Mouse (Mus musculus) kidney, postnatal 0 days (tissue): ENCODE results near the gene Gpc2. TPM values are rescaled to one million over a fixed set of nuclear protein-coding genes. Genes with fewer than 3 reads are reported as not detected.
A peak's percentile ranks its signal among the peaks of the same experiment; 100 is the strongest.

Experiments used
- ATAC-seq: fragments of 200-750 bp; cut with Nextera tagmentation; replicated peaks from 2 replicates; pipeline ENCODE4 v1.8.0; 2017; ENCODE audit warnings: low read depth, moderate number of reproducible peaks, moderate TSS enrichment, moderate library complexity; ENCODE audit not compliant: low FRiP score
- DNase-seq: peaks from one replicate; pipeline ENCODE4 v3.0.0-alpha.2; 2016; ENCODE audit warnings: low spot score
- H3K27ac ChIP-seq: fragments of 300-500 bp; sonication (generic); 2 replicates; pipeline ENCODE4 v1.5.1; 2014; ENCODE audit warnings: mild to moderate bottlenecking
- H3K27me3 ChIP-seq: fragments of 300-500 bp; sonication (generic); 2 replicates; pipeline ENCODE4 v1.6.1; 2014; ENCODE audit warnings: low read length, mixed read lengths; ENCODE audit not compliant: insufficient read depth
- H3K36me3 ChIP-seq: fragments of 300-500 bp; sonication (generic); 2 replicates; pipeline ENCODE4 v1.6.1; 2014; ENCODE audit warnings: low read length, mixed read lengths; ENCODE audit not compliant: insufficient read depth
- H3K4me1 ChIP-seq: fragments of 300-500 bp; sonication (generic); replicated peaks from 2 replicates; pipeline ENCODE4 v1.6.1; 2014; ENCODE audit warnings: antibody characterized with exemption, low read length, mixed read lengths; ENCODE audit not compliant: insufficient read depth
- H3K4me2 ChIP-seq: fragments of 300-500 bp; sonication (generic); 2 replicates; pipeline ENCODE4 v1.6.1; 2014; ENCODE audit warnings: mild to moderate bottlenecking, low read length, moderate library complexity, mixed read lengths
- H3K4me3 ChIP-seq: fragments of 300-500 bp; sonication (generic); replicated peaks from 2 replicates; pipeline ENCODE4 v1.5.1; 2014; ENCODE audit warnings: low read depth, low read length
- H3K9ac ChIP-seq: fragments of 300-500 bp; sonication (generic); 2 replicates; pipeline ENCODE4 v1.6.1; 2014; ENCODE audit warnings: low read depth, low read length
- H3K9me3 ChIP-seq: fragments of 300-500 bp; sonication (generic); replicated peaks from 2 replicates; pipeline ENCODE4 v1.6.1; 2016; ENCODE audit warnings: low read length, inconsistent platforms, mixed read lengths
- CTCF ChIP-seq: IDR thresholded peaks from 2 replicates; pipeline ENCODE4 v1.5.1; 2016; ENCODE audit warnings: antibody characterized with exemption, low read depth, mild to moderate bottlenecking, moderate library complexity
- WGBS: fragments of 180-500 bp; shearing (Covaris S2); extraction: QIAGEN DNeasy Blood & Tissue Kit; methylation state at CpG from one replicate; pipeline ENCODE4 v1.1.7; 2014; 5-methylcytosine and 5-hydroxymethylcytosine counted together
- polyA plus RNA-seq: library from polyadenylated mRNA; unstranded; fragments of >200 nt; fragmentation: Nextera tagmentation; extraction: Ambion mirVana; gene quantifications from 2 replicates; pipeline ENCODE4 v1.2.1, GENCODE M21; 2015

Gene Gpc2
- polyA plus RNA-seq, 1 experiment from 2014 or later: 8.1 TPM

DNA sequence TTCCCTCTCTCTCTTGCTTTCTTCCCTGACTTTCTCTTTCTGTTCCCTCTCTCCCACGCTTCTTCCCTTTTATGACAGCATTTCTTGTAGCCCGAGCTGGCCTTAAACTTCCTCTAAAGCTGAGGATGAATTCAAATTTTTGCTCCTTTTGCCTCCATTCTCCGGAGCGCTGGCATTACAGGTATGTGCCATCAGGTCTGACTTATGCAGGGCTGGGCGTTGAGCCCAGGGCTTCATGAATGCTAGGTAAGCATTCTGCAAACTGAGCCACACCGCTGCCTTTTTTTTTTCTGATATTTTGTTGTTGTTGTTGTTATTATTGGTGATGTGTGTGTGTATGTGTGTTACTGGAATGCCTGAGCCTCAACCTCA is 15.6 kb downstream of the Gpc2 start:
- no peaks in the 10 kb centered on the region for H3K27me3 ChIP-seq
- DNase-seq (no peak), ATAC-seq (no peak)
- peak overlapping the region; percentile 85 for H3K4me3 ChIP-seq
- H3K36me3 ChIP-seq: peaks cover 24% of the 10 kb centered on the region
- peak overlapping the region; percentile 5; the same call in 1 of the 2 replicates for H3K27ac ChIP-seq
- peak overlapping the region; percentile 95 for H3K4me2 ChIP-seq
- H3K4me1 ChIP-seq: peaks cover 12% of the 10 kb centered on the region
- peak overlapping the region; percentile 93; the same call in 1 of the 2 replicates for H3K9ac ChIP-seq
- H3K9me3 ChIP-seq: no peaks in the 10 kb centered on the region
- WGBS: 12% methylated on average over 6 of the region's 6 CpGs
- TF ChIP-seq CTCF: no peak

DNA sequence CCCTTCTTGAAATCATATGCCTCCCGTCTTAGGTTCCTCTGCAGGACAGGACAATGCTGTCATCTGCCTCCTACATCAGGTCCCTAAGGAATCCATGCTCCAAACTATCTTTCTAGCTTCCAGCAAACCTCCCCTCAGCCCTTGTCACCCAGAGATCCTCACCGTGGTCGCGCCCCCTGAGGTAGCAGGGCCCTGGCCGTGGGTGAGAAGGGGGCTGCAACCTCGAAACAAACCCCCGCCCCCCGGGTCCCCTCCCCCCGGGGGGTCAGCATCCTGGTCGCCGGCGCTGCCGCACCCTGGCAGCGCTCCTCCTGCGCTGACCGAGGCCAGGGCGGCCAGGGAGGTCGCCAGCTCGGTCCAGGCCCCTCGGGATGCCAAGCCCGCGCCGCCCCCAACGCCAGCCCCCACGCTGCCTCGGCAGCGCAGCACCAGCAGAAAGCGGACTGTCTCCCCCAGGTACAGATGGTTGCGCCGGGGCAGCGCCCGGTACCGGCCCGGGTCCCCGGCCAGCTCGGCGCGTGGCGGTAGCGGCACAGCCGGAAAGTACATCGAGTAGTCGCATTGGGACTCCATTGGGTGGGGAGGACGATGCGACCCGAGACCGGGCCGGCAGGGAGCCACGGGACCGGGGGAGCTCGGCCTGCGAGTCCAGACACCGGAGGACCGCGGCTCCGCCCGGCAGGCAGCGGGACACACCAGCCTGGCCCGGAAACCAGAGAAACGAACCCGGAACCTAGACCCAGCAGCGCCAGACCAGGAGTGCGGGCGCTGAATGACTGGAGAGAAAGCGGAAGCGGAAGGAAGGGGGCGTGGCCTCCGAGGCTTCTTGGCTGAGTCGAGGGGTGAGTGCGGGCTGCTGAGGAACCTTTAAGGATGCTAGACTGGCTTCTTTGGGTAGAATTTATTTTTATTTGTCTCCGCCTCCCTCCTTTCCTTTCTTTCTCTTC is 16.3 kb downstream of the Gpc2 start, which contains the start of gene BC037034:
BC037034 (minus strand) TSS at position 774 of the 947 bp plus-strand sequence.
- WGBS: under 1% methylated on average over 70 of the region's 71 CpGs
- no peak; the same call in 1 of the 2 replicates for TF ChIP-seq CTCF
- H3K27ac ChIP-seq: peak within 1 kb of the TSS; percentile 79
- H3K27me3 ChIP-seq: no peaks in the 10 kb centered on the region
- peak within 1 kb of the TSS; percentile 93 for H3K9ac ChIP-seq
- H3K4me2 ChIP-seq: peak within 1 kb of the TSS; percentile 95
- H3K36me3 ChIP-seq: peaks cover 24% of the 10 kb centered on the region
- ATAC-seq (peak; percentile 85), DNase-seq (peak; percentile 97)
- no peaks in the 10 kb centered on the region for H3K9me3 ChIP-seq
- peaks cover 12% of the 10 kb centered on the region for H3K4me1 ChIP-seq
- H3K4me3 ChIP-seq: peak within 1 kb of the TSS; percentile 85

DNA sequence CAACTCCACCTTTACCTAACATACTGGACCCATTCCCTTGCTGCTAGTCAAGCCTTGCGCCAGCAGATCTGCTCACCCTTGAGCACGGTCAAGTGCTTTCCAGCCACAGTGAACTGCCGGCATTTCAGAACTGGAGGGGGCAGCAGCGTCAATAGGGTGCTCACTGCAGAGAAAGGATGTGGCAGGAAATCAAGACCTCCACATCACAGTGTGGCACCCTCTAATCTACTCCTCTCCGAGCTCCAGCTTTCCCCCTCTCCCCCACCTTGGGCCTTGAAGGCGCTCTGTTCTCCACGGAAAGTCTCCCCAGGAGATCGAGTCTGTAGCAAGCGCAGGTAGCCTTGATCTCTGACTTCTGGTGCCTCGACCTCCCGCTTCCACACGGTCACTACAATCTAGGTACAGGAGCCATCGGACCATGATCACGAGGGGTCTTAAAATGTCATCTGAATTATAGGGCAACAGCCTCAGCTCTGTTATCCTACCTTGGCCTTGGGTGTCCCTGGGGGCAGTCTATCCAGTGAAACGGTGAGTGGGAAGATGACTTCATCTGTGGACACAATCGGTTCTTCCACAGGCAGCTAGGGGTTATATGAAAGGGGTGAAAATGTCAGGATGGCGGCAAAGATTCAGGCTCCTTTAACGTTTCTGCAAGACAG is 17.1 kb downstream of the Gpc2 start:
- Histone ChIP-seq H3K9ac (peak overlapping the region; percentile 93), H3K27me3 (no peaks in the 10 kb centered on the region), H3K4me3 (peak overlapping the region; percentile 85), H3K4me2 (peak overlapping the region; percentile 95), H3K9me3 (no peaks in the 10 kb centered on the region), H3K4me1 (peaks cover 12% of the 10 kb centered on the region), H3K27ac (no peak overlapping the region), H3K36me3 (peaks cover 24% of the 10 kb centered on the region)
- no peak for TF ChIP-seq CTCF
- ATAC-seq: no peak
- WGBS: 58% methylated on average over 18 of the region's 18 CpGs
- no peak for DNase-seq

DNA sequence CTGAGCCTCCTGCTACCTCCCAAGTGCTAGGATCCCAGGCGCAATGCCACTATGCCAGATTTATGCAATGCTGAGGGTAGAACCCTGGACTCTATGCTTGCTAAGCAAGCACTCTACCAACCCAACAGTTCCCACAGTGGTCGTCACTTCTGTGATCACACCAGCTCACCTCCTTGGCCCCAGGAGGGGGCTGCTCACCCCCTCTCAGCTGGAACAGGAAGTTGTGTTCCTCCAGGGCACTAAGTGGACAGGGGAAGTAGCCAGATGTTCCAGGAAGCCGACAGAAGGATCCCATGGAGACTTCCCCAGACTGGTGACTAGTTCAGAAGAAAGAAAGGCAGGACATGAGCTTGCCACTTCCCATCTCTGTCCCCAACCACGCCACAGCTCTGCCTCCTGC is 17.8 kb downstream of the Gpc2 start:
- H3K4me3 ChIP-seq: no peak overlapping the region
- H3K4me2 ChIP-seq: no peak overlapping the region
- peaks cover 24% of the 10 kb centered on the region for H3K36me3 ChIP-seq
- peaks cover 12% of the 10 kb centered on the region for H3K4me1 ChIP-seq
- WGBS: 72% methylated on average over 4 of the region's 4 CpGs
- DNase-seq (no peak), ATAC-seq (no peak)
- no peaks in the 10 kb centered on the region for H3K27me3 ChIP-seq
- no peaks in the 10 kb centered on the region for H3K9me3 ChIP-seq
- no peak for TF ChIP-seq CTCF
- no peak overlapping the region for H3K27ac ChIP-seq
- no peak overlapping the region for H3K9ac ChIP-seq

GRCm38 (mm10) chr5:138260834-138261233 is 19.0 kb downstream of the Gpc2 start:
- TF ChIP-seq CTCF: no peak
- H3K36me3 ChIP-seq: peaks cover 19% of the 10 kb centered on the region
- WGBS: 89% methylated on average over 11 of the region's 11 CpGs
- H3K9me3 ChIP-seq: no peaks in the 10 kb centered on the region
- H3K27me3 ChIP-seq: no peaks in the 10 kb centered on the region
- DNase-seq (no peak), ATAC-seq (no peak)
- H3K27ac ChIP-seq: no peak overlapping the region
- H3K4me2 ChIP-seq: no peak overlapping the region
- peaks cover 12% of the 10 kb centered on the region for H3K4me1 ChIP-seq
- no peak overlapping the region for H3K4me3 ChIP-seq
- no peak overlapping the region for H3K9ac ChIP-seq

- H3K4me2 ChIP-seq: no peak overlapping the region
- H3K9me3 ChIP-seq: no peaks in the 10 kb centered on the region
- H3K9ac ChIP-seq: no peak overlapping the region
- DNase-seq (no peak), ATAC-seq (no peak)
- H3K27me3 ChIP-seq: no peaks in the 10 kb centered on the region
- peaks cover 18% of the 10 kb centered on the region for H3K36me3 ChIP-seq
- H3K4me1 ChIP-seq: peaks cover 12% of the 10 kb centered on the region
- no peak for TF ChIP-seq CTCF
- no peak overlapping the region for H3K4me3 ChIP-seq
- WGBS: 86% methylated on average over 10 of the region's 10 CpGs
- H3K27ac ChIP-seq: no peak overlapping the region
Measured at GRCm38 (mm10) chr5:138260051-138260450, 19.8 kb downstream of the Gpc2 start.
